Mouse (Mus musculus) mesoderm, embryonic 11.5 days (tissue): ENCODE data around the gene Ostm1.

Experiments used
- DNase-seq: peaks from one replicate; pipeline ENCODE4 v3.0.0-alpha.2; 2012; ENCODE audit warnings: low read depth, low spot score

Ostm1 gene

GRCm38 (mm10) chr10:42583157-42583872 is at the start of gene Ostm1, which contains the start of gene Nr2e1:
Gene Ostm1, plus strand, starts transcription at chr10:42583822.
Gene Nr2e1, minus strand, starts transcription at chr10:42583632.
- DNase-seq = no peak

- no peak for DNase-seq
Measured at GRCm38 (mm10) chr10:42533836-42534453, 49.7 kb upstream of the Ostm1 start.

GRCm38 (mm10) chr10:42537571-42538316 is 45.9 kb upstream of the Ostm1 start:
- no peak for DNase-seq

DNA sequence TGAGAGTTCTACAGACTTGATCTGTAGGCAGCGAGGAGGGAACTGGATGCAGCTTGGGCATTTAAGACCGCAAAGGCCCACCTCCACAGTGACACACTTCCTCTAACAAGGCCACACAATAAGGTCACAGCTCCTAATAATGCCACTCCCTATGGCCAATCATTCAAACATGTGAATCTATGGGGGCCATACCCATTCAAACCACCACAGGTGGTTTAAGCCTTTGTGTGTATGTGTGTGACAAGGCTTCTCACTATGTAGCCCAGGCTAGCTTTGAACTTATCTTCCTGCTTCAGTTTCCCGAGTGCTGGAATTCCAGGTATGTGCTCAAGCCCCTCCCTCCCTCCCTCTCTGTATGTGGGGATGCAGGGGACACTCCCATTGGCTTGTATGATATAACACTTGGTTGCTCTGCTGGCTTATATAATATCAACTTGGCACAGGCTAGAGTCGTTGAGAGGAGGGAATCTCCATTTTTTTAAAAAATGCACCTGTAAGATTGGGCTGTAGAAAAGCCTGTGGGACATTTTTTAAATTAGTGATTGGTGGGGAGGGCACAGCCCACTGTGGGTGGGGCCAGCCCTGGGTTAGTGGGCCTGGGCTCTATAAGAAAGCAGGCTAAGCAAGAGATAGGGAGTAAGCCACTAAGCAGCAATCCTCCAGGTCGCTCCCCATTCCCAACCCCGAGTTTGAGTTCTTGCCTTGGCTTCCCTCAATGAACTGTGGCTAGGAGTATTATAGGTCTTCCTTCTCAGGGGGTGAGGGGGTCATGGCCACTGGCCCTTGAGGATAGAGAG is 37.7 kb upstream of the Ostm1 start:
- DNase-seq = no peak

DNA sequence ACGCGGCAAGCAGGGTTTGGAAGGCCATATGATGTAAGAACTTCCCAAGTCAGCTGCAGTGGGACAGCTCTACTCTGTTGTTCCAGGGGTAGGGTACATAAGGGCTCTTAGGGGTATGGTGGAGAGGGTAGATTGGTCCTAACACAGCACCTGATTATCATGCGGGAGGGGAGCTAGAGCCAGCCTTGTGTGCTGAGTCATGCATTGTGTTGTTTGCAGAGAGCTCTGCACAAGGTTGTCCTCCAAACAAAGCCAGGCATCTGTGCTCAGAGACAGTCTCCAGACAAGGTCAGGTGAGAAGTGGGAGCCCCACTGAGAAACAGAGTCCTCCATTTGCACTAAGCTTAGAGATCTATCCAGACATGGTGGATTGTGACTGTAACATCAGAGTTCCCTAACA is 37.1 kb upstream of the Ostm1 start:
- no peak for DNase-seq

- DNase-seq = no peak
Measured at GRCm38 (mm10) chr10:42559581-42560200, 23.9 kb upstream of the Ostm1 start.

- peak; percentile 87 for DNase-seq
Measured at GRCm38 (mm10) chr10:42562272-42562671, 21.4 kb upstream of the Ostm1 start.

- no peak for DNase-seq
Measured at GRCm38 (mm10) chr10:42572567-42572966, 11.1 kb upstream of the Ostm1 start.

GRCm38 (mm10) chr10:42572971-42573370 is 10.7 kb upstream of the Ostm1 start:
- no peak for DNase-seq

DNA sequence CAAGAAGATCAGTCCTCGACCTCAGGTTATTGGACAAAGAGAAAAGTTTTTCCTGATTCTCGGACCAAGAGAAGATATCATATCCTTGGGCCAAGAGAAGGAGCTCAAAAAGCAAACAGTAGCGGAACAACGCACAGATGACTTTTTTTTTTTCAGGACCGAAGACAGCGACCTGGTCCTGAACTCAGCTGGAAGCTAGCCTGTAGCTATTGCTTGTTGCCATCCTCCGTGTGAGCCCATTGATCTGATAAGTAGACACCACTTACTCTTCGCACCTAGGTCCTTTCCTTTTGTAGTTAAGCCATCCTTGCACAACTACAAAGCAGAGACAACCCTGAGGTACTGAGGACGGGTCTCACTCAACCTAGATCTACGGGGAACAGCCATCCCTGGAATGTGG is 9.0 kb upstream of the Ostm1 start:
- DNase-seq = peak; percentile 61

DNA sequence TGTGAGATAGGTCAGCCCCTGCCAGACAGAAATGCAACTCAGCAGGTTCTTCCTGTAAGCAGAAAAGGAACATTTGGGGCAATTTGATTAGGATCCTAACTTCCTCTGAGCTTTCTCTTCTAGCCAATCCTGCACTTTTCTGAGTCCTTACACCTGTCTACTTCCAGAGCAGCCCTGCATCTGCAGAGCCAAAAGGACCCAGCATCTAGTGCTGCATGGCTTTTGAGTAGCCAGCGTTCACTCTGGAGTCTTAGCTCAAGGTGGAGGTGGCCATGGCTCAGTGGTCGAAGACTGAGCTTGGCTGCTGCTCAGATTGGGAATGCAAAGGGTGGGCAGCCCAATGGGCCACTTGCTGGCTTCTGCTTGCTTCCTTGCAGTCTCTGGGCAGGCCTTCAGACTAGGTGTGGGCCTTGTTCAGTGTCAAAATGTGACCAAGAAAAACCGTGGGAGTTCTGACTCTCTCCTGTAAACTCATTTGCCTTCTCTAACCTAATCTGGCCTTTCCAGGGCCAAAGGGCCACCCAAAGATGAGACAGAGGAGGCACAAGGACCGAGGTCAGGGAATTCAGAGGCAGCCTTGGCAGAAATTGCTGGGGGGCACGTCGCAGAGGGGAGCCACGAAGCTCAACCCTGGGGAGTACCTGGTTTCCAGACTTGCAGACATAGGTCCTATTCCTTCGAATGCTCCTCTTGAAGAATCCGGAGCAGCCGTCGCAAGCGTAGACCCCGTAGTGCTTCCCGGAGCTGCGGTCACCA is 5.9 kb upstream of the Ostm1 start:
- DNase-seq = no peak

GRCm38 (mm10) chr10:42578281-42578675 is 5.3 kb upstream of the Ostm1 start:
- no peak for DNase-seq

GRCm38 (mm10) chr10:42578698-42579474 is 4.7 kb upstream of the Ostm1 start:
- DNase-seq = no peak

DNA sequence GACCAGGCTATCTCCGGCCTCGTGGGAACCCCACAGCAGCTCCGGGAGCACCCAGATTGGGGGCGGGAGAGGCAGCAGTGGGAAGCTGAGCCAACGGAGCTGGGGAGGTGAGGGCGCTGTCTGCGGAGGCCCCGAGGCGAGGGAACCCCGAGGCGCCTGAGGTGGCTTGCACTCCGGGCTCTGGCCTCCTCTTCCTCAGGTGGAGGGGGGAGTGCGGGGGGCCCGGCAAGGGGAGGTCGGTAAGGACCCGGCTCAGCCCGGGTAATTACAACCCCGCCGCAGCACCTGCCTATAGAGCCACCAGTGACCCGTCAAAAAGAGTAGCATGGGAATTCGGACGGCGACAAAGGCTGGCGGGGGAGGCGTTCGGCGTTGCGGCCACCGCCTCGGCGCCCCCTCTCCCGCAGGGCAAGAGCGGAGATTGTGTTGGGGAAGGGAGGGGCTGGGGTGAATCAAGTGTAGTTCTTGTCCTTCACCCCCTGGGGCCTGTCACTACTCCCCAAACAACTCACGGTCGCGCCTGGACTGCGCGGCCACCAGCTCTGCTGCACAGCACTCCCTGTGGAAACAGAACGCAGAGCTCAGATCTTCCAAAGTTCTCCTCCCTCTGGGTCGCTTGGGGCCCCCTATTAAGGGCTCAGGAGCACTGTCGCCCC is 4.0 kb upstream of the Ostm1 start:
- no peak for DNase-seq

DNA sequence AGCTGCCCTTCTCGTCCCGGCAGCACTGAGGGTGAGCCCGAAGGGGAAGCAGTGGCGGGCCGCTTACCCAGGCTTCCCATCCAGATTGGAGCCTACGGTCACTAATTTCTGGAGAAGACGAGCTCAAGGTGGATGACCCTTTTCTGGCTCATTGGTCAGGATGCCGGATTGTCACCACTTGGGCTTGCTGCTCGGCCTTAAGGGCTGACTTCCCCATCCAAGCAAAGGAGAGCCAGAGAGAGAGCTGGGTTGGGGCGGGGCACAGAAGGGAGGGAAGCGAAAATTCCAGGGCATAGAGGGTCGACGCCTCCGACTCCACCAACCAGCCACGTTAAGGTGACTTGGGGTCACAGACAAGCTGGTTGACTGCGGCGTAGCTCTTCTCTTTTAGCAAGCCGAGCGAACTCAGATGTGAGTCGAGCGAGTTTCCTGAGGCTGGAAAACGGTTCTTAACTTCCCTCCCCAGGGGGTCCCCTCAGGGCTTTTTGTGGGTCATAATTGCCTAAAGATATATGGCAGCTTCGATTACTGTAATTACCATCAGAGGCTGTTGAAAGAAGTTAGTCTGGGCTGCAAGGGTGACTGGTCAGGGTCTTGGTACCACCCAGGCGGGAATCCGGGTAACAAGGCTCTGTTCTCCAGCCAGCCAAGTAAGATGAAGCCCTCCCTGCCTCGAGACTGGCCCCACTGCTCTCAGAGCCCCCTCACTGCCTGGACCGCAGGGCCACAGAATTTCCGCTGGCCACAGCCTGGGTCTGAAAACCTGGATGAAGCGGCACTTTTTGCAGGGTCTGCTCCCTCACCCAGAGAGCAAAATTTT is 3.3 kb upstream of the Ostm1 start:
- no peak for DNase-seq

GRCm38 (mm10) chr10:42580951-42581277 is 2.7 kb upstream of the Ostm1 start:
- no peak for DNase-seq

DNA sequence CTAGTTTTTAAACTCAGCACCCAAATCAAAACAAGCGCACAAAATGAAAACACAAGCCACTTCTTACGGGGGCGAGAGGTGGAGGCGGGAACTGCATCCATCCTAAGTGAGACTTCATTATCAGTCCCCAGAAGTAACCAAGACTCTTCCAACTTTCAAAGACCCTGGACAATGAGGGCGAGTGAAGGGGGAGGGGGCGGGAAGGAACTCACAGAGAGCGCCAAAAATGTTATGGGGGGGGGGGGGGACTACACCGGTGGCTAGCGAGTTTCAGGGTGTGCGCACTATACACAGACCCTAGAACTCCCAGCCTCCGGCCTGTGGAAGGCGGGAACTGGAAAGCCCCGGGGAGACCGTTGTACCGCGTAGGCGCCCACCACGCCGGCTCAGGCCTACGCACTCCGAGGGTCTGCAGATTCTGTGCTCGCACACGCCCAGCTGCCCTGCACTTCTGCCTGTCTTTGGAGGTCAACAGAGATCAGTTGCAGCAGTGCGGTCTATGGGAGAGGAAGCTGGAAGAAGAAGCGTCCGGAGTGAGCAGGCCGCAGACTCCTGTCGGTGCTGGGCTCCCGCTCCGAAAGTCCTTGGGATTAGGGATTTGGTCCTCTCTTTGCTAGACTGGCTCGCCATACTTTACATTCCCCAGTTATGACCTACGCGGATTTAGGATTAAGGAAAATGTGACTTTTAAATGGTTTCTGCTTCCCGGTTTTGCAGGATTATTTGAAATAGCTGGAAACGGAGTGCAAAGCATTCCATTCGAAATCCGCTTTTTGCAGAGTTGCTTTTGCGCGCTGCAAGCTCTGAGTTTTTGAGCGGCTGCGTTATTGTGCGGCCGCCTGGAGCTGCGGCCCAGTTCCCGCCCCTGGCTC is 1.7 kb upstream of the Ostm1 start:
- no peak for DNase-seq
